Comparison of ENCODE assay signal across 10 mouse cellular contexts in genomic region chr12:17742571-17743321, GRCm38 (mm10). TPM values are rescaled to one million over a fixed set of nuclear protein-coding genes. Genes with fewer than 3 reads are reported as not detected.
DNase-seq lines count a peak whose midpoint lies in the region; ATAC-seq and TF ChIP-seq lines count a peak whose summit lies in the region.
"Had no signal": no experiment of that assay in that cellular context is flagged by ENCODE, and none has a peak within 500 bp of the region (broad histone marks: within the 10 kb centered on the region; RNA-seq: fewer than 3 reads in every experiment).

No protein-coding gene starts in this region.

- H3K4me3 ChIP-seq in heart, adult 2 months, result no peak overlapping the region
- no peak overlapping the region for H3K4me3 ChIP-seq in midbrain, embryonic 10.5 days
- no peak overlapping the region for H3K4me3 ChIP-seq in midbrain, embryonic 11.5 days (ENCODE audit: low read depth, low read length)
- H3K4me3 ChIP-seq in lung, adult 2 months (replicated peaks; ENCODE audit: extremely low read depth, low read depth, low read length), result no peak overlapping the region
- no peak overlapping the region for H3K4me3 ChIP-seq in stomach, postnatal 0 days (ENCODE audit: low read depth, low read length)
- H3K4me3 ChIP-seq in forebrain, embryonic 12.5 days (replicated peaks), result no peak overlapping the region

- TF ChIP-seq CTCF in heart, adult 2 months (IDR thresholded peaks at IDR 0.05), result no peak
- no peak for TF ChIP-seq CTCF in lung, adult 2 months (IDR thresholded peaks at IDR 0.05; ENCODE audit: insufficient read depth, low read length)
- TF ChIP-seq CTCF in stomach, postnatal 0 days (IDR thresholded peaks at IDR 0.05; ENCODE audit: low read depth), result no peak

- peaks cover 9% of the 10 kb centered on the region for H3K36me3 ChIP-seq in heart, adult 2 months (ENCODE audit: control insufficient read depth, insufficient read depth, low read length)
- H3K36me3 ChIP-seq in midbrain, embryonic 10.5 days, result no peaks in the 10 kb centered on the region
- no peaks in the 10 kb centered on the region for H3K36me3 ChIP-seq in midbrain, embryonic 11.5 days (ENCODE audit: control insufficient read depth, insufficient read depth, low read length)
- no peaks in the 10 kb centered on the region for H3K36me3 ChIP-seq in stomach, postnatal 0 days (ENCODE audit: control insufficient read depth, insufficient read depth, low read length)
- H3K36me3 ChIP-seq in forebrain, embryonic 12.5 days (replicated peaks), result no peaks in the 10 kb centered on the region

- no peak for ATAC-seq in midbrain, embryonic 11.5 days (ENCODE audit: low FRiP score)
- no peak for ATAC-seq in stomach, postnatal 0 days (ENCODE audit: low FRiP score, low TSS enrichment)
- no peak for ATAC-seq in activated CD4-positive, CD25-positive, alpha-beta regulatory T cell, adult 4 months
- ATAC-seq in forebrain, embryonic 12.5 days (ENCODE audit: low FRiP score), result no peak

- intact Hi-C loops in heart, adult 2 months (cut with DNase I), result loop anchor here (10.0 kb wide), 1 partner anchor 298 kb away; no protein-coding TSS in a partner anchor

- H3K4me1 ChIP-seq in heart, adult 2 months (ENCODE audit: control insufficient read depth, insufficient read depth, low read length), result peaks cover 43% of the 10 kb centered on the region
- peaks cover 63% of the 10 kb centered on the region for H3K4me1 ChIP-seq in midbrain, embryonic 10.5 days
- H3K4me1 ChIP-seq in midbrain, embryonic 11.5 days (ENCODE audit: control insufficient read depth, insufficient read depth, low read length), result peaks cover 21% of the 10 kb centered on the region
- peaks cover 45% of the 10 kb centered on the region for H3K4me1 ChIP-seq in lung, adult 2 months (ENCODE audit: control insufficient read depth, insufficient read depth, low read length)
- H3K4me1 ChIP-seq in stomach, postnatal 0 days (replicated peaks; ENCODE audit: control insufficient read depth, insufficient read depth), result peaks cover 17% of the 10 kb centered on the region
- peaks cover 39% of the 10 kb centered on the region for H3K4me1 ChIP-seq in forebrain, embryonic 12.5 days

- H3K9me3 ChIP-seq in midbrain, embryonic 10.5 days (replicated peaks), result no peaks in the 10 kb centered on the region
- no peaks in the 10 kb centered on the region for H3K9me3 ChIP-seq in midbrain, embryonic 11.5 days (ENCODE audit: control insufficient read depth, low read length)
- H3K9me3 ChIP-seq in stomach, postnatal 0 days (ENCODE audit: control insufficient read depth, low read length), result no peaks in the 10 kb centered on the region
- no peaks in the 10 kb centered on the region for H3K9me3 ChIP-seq in forebrain, embryonic 12.5 days

- H3K27me3 ChIP-seq in heart, adult 2 months (ENCODE audit: control insufficient read depth, insufficient read depth, low read length), result no peaks in the 10 kb centered on the region
- peaks cover 8% of the 10 kb centered on the region for H3K27me3 ChIP-seq in midbrain, embryonic 10.5 days (ENCODE audit: low read depth, poor library complexity, severe bottlenecking)
- no peaks in the 10 kb centered on the region for H3K27me3 ChIP-seq in midbrain, embryonic 11.5 days (ENCODE audit: control insufficient read depth, insufficient read depth, low read length)
- H3K27me3 ChIP-seq in stomach, postnatal 0 days (ENCODE audit: control insufficient read depth, insufficient read depth, low read length), result no peaks in the 10 kb centered on the region
- no peaks in the 10 kb centered on the region for H3K27me3 ChIP-seq in forebrain, embryonic 12.5 days

- H3K79me2 ChIP-seq in heart, adult 2 months (replicated peaks; ENCODE audit: control insufficient read depth, insufficient read depth, low read length), result no peaks in the 10 kb centered on the region; the same call in 1 of the 2 replicates

- no peak overlapping the region for H3K9ac ChIP-seq in heart, adult 2 months (ENCODE audit: low read depth, low read length)
- no peak overlapping the region for H3K9ac ChIP-seq in midbrain, embryonic 11.5 days (ENCODE audit: low read length)
- no peak overlapping the region for H3K9ac ChIP-seq in stomach, postnatal 0 days (ENCODE audit: low read length)
- no peak overlapping the region for H3K9ac ChIP-seq in forebrain, embryonic 12.5 days

- peak overlapping the region; percentile 26; the same call in 1 of the 2 replicates for H3K27ac ChIP-seq in heart, adult 2 months
- 0 out of 2 replicates have a peak overlapping the region, but pooled peaks have one; percentile 23 for H3K27ac ChIP-seq in midbrain, embryonic 10.5 days (replicated peaks)
- no peak overlapping the region for H3K27ac ChIP-seq in midbrain, embryonic 11.5 days (ENCODE audit: low read depth, low read length)
- H3K27ac ChIP-seq in stomach, postnatal 0 days (replicated peaks), result peak overlapping the region; percentile 58
- H3K27ac ChIP-seq in forebrain, embryonic 12.5 days, result no peak overlapping the region

- H3K4me2 ChIP-seq in midbrain, embryonic 11.5 days, result no peak overlapping the region
- H3K4me2 ChIP-seq in stomach, postnatal 0 days (replicated peaks; ENCODE audit: low read depth), result no peak overlapping the region
- H3K4me2 ChIP-seq in forebrain, embryonic 12.5 days, result no peak overlapping the region
- H3K4me2 ChIP-seq: liver, embryonic 11.5 days had no signal

- no peak for TF ChIP-seq POLR2A in heart, adult 2 months (IDR thresholded peaks at IDR 0.05; ENCODE audit: insufficient read depth, low read depth, low read length)
- TF ChIP-seq POLR2A in lung, adult 2 months (IDR thresholded peaks at IDR 0.05; ENCODE audit: borderline replicate concordance, extremely low read depth, low read depth, low read length), result no peak

- 58% methylated on average over 11 of the region's 11 CpGs for WGBS in heart, adult 2 months
- WGBS in midbrain, embryonic 10.5 days, result 82% methylated on average over 11 of the region's 11 CpGs
- WGBS in midbrain, embryonic 11.5 days, result 91% methylated on average over 11 of the region's 11 CpGs
- 54% methylated on average over 11 of the region's 11 CpGs for WGBS in lung, adult 2 months
- WGBS in stomach, postnatal 0 days, result 54% methylated on average over 11 of the region's 11 CpGs
- 84% methylated on average over 11 of the region's 11 CpGs for WGBS in forebrain, embryonic 12.5 days

- no peak for TF ChIP-seq EP300 in heart, adult 2 months (IDR thresholded peaks at IDR 0.05; ENCODE audit: insufficient read depth, low read depth, low read length)
- TF ChIP-seq EP300 in stomach, postnatal 0 days (optimal IDR thresholded peaks at IDR 0.05), result no peak

- DNase-seq in heart, adult 2 months, result peak in 1 of 2 experiments; percentile 26
- DNase-seq in heart, postnatal 4 days, result no peak
- no peak for DNase-seq in midbrain, embryonic 10.5 days (ENCODE audit: low spot score)
- no peak for DNase-seq in midbrain, embryonic 11.5 days (ENCODE audit: low spot score, missing footprints)
- peak; percentile 65 for DNase-seq in lung, adult 2 months
- DNase-seq in stomach, postnatal 0 days (ENCODE audit: low spot score), result peak; percentile 73
- DNase-seq: right cerebral cortex, adult 18-20 months had no signal

RNA-seq across cellular contexts. Expression of gene Hpcal1, which starts 52.1 kb away (rescaled TPM):
- total RNA-seq in heart, adult 2 months (2021), result 10 to 100 TPM; 16.3 to 21.5 TPM
- polyA plus RNA-seq in heart, adult 2 months (2012; rRNA removed), result 37.9 and 41.9 TPM in 2 replicates
- total RNA-seq in heart, postnatal 4 days (2021), result 10 to 100 TPM; 17.9 to 19.8 TPM
- polyA plus RNA-seq in midbrain, embryonic 10.5 days (2016; fragmentation: Nextera tagmentation; extraction: Ambion mirVana), result 41.0 and 41.9 TPM in 2 replicates
- polyA plus RNA-seq in midbrain, embryonic 11.5 days (2014; fragmentation: Nextera tagmentation; extraction: Ambion mirVana), result 36.4 and 39.1 TPM in 2 replicates
- polyA plus RNA-seq in lung, adult 2 months (2012; rRNA removed), result 188 and 222 TPM in 2 replicates
- 61.2 and 62.6 TPM in 2 replicates for polyA plus RNA-seq in stomach, postnatal 0 days (2015; fragmentation: Nextera tagmentation; extraction: Ambion mirVana)
- 10 to 100 TPM; 59.7 to 63.6 TPM for polyA plus RNA-seq in activated CD4-positive, CD25-positive, alpha-beta regulatory T cell, adult 4 months (2017; shearing (Covaris generic))
- polyA plus RNA-seq in forebrain, embryonic 12.5 days (2016; fragmentation: Nextera tagmentation; extraction: Ambion mirVana), result 36.6 and 41.3 TPM in 2 replicates

Comparison
In these comparisons a context has a peak if more than half of its experiments do, and no peak if none do; other contexts are left out.
1. H3K27ac ChIP-seq: peak in heart, adult 2 months (single experiment), midbrain, embryonic 10.5 days (single experiment) and stomach, postnatal 0 days (single experiment); none in midbrain, embryonic 11.5 days (single experiment) and forebrain, embryonic 12.5 days (single experiment).
2. DNase-seq: peak in lung, adult 2 months (single experiment) and stomach, postnatal 0 days (single experiment); none in heart, postnatal 4 days (single experiment), midbrain, embryonic 10.5 days (single experiment) and midbrain, embryonic 11.5 days (single experiment).